In the genomic region with DNA sequence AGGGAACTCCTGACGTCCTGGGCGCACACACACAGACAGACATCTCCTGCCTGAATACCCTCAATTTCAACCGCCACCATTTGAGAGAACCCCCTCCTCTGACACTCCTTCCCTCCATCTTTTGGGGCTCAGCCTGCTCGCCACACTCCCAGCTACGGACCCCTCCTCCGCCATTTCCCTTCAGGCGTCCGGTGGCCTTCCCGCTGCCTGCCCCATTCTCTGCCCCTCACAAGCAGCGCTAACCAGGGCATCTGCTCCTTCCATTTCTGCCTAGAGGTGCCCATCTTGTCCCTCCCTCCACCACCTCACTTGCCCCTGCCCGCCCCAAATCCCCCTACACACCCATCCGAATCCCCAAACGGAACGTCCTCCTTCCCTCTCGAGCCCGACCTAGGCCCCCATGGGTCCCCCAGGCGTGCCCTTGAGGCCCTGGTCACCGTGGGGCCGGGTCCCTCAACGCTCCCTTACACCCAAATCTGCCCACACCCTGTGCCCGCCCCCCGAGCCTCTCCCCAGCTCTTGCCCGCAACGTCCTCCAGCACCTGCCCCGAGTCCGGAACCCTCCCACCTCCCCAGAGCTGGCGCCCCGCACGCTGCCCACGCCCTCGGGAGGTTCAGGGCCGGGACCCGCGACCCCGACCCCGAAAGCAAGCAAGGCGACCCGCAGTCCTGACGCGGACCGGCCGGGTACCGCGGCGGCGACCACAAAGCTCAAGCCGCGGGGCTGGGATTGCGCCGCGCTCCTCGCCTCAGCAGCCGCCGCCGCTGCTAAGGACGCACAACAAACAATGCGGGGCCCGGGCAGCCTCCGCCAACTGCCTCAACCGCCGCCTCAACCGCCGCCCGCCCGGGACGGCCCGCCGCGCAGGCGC, we compare ENCODE assay signal across 8 mouse cellular contexts. TPM values are rescaled to one million over a fixed set of nuclear protein-coding genes. Genes with fewer than 3 reads are reported as not detected.
DNase-seq lines count a peak whose midpoint lies in the region; ATAC-seq lines count a peak whose summit lies in the region.

No protein-coding gene starts in this region.

- DNase-seq in layer of hippocampus, adult 18-20 months (ENCODE audit: low spot score in 2 of 2): peak; percentile 13 to 22
- DNase-seq in layer of hippocampus, adult 11-12 months (ENCODE audit: low spot score): no peak
- peak; percentile 10 for DNase-seq in c-Kit-positive CD71-positive TER-119-positive erythroid progenitor cells, embryonic 14.5 days (ENCODE audit: low spot score)
- DNase-seq in hindbrain, embryonic 10.5 days (ENCODE audit: low spot score): peak; percentile 75

- ATAC-seq in forebrain, embryonic 13.5 days: peak; percentile 76
- ATAC-seq in limb, embryonic 12.5 days (ENCODE audit: insufficient number of reproducible peaks, insufficient read depth, low FRiP score, low TSS enrichment, low read depth): peak; percentile 52
- ATAC-seq in midbrain, embryonic 12.5 days (ENCODE audit: low FRiP score, low read depth): peak; percentile 67
- peak; percentile 48; the same call in 1 of the 2 replicates for ATAC-seq in stomach, embryonic 15.5 days (ENCODE audit: insufficient read depth, low FRiP score, low read depth)

- H3K4me1 ChIP-seq in forebrain, embryonic 13.5 days: peaks cover 31% of the 10 kb centered on the region
- H3K4me1 ChIP-seq in hindbrain, embryonic 10.5 days (replicated peaks): peaks cover 27% of the 10 kb centered on the region
- peaks cover 15% of the 10 kb centered on the region for H3K4me1 ChIP-seq in limb, embryonic 12.5 days (replicated peaks)
- H3K4me1 ChIP-seq in midbrain, embryonic 12.5 days: peaks cover 23% of the 10 kb centered on the region
- H3K4me1 ChIP-seq in stomach, embryonic 15.5 days: 0 out of 2 replicates have a peak, but pooled peaks cover 9% of the 10 kb centered on the region

- peak overlapping the region; percentile 96 for H3K27ac ChIP-seq in forebrain, embryonic 13.5 days
- peak overlapping the region; percentile 94 for H3K27ac ChIP-seq in hindbrain, embryonic 10.5 days
- H3K27ac ChIP-seq in limb, embryonic 12.5 days: peak overlapping the region; percentile 86
- H3K27ac ChIP-seq in midbrain, embryonic 12.5 days (replicated peaks): peak overlapping the region; percentile 90
- peak overlapping the region; percentile 94 for H3K27ac ChIP-seq in stomach, embryonic 15.5 days

- no peaks in the 10 kb centered on the region for H3K36me3 ChIP-seq in forebrain, embryonic 13.5 days (ENCODE audit: poor library complexity, severe bottlenecking)
- H3K36me3 ChIP-seq in hindbrain, embryonic 10.5 days: peaks cover 14% of the 10 kb centered on the region
- H3K36me3 ChIP-seq in limb, embryonic 12.5 days: peaks cover 6% of the 10 kb centered on the region; the same call in 1 of the 2 replicates
- H3K36me3 ChIP-seq in midbrain, embryonic 12.5 days: no peaks in the 10 kb centered on the region
- no peaks in the 10 kb centered on the region for H3K36me3 ChIP-seq in stomach, embryonic 15.5 days

- no peaks in the 10 kb centered on the region for H3K9me3 ChIP-seq in forebrain, embryonic 13.5 days (replicated peaks)
- no peaks in the 10 kb centered on the region for H3K9me3 ChIP-seq in hindbrain, embryonic 10.5 days
- no peaks in the 10 kb centered on the region for H3K9me3 ChIP-seq in limb, embryonic 12.5 days
- no peaks in the 10 kb centered on the region for H3K9me3 ChIP-seq in midbrain, embryonic 12.5 days
- no peaks in the 10 kb centered on the region for H3K9me3 ChIP-seq in stomach, embryonic 15.5 days

- H3K4me3 ChIP-seq in forebrain, embryonic 13.5 days: peak overlapping the region; percentile 97
- H3K4me3 ChIP-seq in hindbrain, embryonic 10.5 days: peak overlapping the region; percentile 90
- H3K4me3 ChIP-seq in limb, embryonic 12.5 days (replicated peaks): peak overlapping the region; percentile 91
- H3K4me3 ChIP-seq in midbrain, embryonic 12.5 days: peak overlapping the region; percentile 67
- H3K4me3 ChIP-seq in stomach, embryonic 15.5 days (replicated peaks): peak overlapping the region; percentile 92

- under 1% methylated on average over 58 of the region's 70 CpGs for WGBS in forebrain, embryonic 13.5 days
- under 1% methylated on average over 67 of the region's 70 CpGs for whole genome bisulfite sequencing in hindbrain, embryonic 10.5 days
- under 1% methylated on average over 70 of the region's 70 CpGs for WGBS in limb, embryonic 12.5 days
- under 1% methylated on average over 59 of the region's 70 CpGs for WGBS in midbrain, embryonic 12.5 days
- under 1% methylated on average over 69 of the region's 70 CpGs for WGBS in stomach, embryonic 15.5 days

- peak overlapping the region; percentile 86 for H3K4me2 ChIP-seq in forebrain, embryonic 13.5 days
- H3K4me2 ChIP-seq in limb, embryonic 12.5 days: peak overlapping the region; percentile 83
- peak overlapping the region; percentile 88 for H3K4me2 ChIP-seq in midbrain, embryonic 12.5 days (replicated peaks)
- peak overlapping the region; percentile 93 for H3K4me2 ChIP-seq in stomach, embryonic 15.5 days

- no peaks in the 10 kb centered on the region for H3K27me3 ChIP-seq in forebrain, embryonic 13.5 days
- H3K27me3 ChIP-seq in hindbrain, embryonic 10.5 days (ENCODE audit: insufficient read depth, poor library complexity, severe bottlenecking): peaks cover 16% of the 10 kb centered on the region
- peaks cover 4% of the 10 kb centered on the region; the same call in 1 of the 2 replicates for H3K27me3 ChIP-seq in limb, embryonic 12.5 days
- peaks cover 14% of the 10 kb centered on the region for H3K27me3 ChIP-seq in midbrain, embryonic 12.5 days
- H3K27me3 ChIP-seq in stomach, embryonic 15.5 days (replicated peaks): no peaks in the 10 kb centered on the region

- H3K9ac ChIP-seq in forebrain, embryonic 13.5 days: peak overlapping the region; percentile 97
- peak overlapping the region; percentile 90 for H3K9ac ChIP-seq in limb, embryonic 12.5 days (replicated peaks)
- peak overlapping the region; percentile 92 for H3K9ac ChIP-seq in midbrain, embryonic 12.5 days (replicated peaks)
- peak overlapping the region; percentile 94 for H3K9ac ChIP-seq in stomach, embryonic 15.5 days

RNA-seq across cellular contexts. Expression of gene Strbp, which starts 1.1 kb away (rescaled TPM):
- 100 to 1,000 TPM; 153 to 168 TPM for total RNA-seq in layer of hippocampus, adult 18-20 months (2021)
- polyA plus RNA-seq in forebrain, embryonic 13.5 days (2015; fragmentation: Nextera tagmentation; extraction: Ambion mirVana): 101 and 105 TPM in 2 replicates
- 54.9 and 59.3 TPM in 2 replicates for polyA plus RNA-seq in hindbrain, embryonic 10.5 days (2016; fragmentation: Nextera tagmentation; extraction: Ambion mirVana)
- 48.7 and 51.4 TPM in 2 replicates for polyA plus RNA-seq in limb, embryonic 12.5 days (2016; fragmentation: Nextera tagmentation; extraction: Ambion mirVana)
- 106 and 117 TPM in 2 replicates for polyA plus RNA-seq in midbrain, embryonic 12.5 days (2016; fragmentation: Nextera tagmentation; extraction: Ambion mirVana)
- polyA plus RNA-seq in stomach, embryonic 15.5 days (2015; fragmentation: Nextera tagmentation; extraction: Ambion mirVana): 28.8 and 30.6 TPM in 2 replicates
